Mouse (Mus musculus) CH12.LX (cell line): Measurements from ENCODE around the gene Lat.

Source experiments
- EP300 ChIP-seq: IDR thresholded peaks from 2 replicates; pipeline ENCODE4 v1.6.1; 2011; ENCODE audit warnings: low read length, improper control_type of control experiment
- GABPA ChIP-seq: IDR thresholded peaks from 2 replicates; pipeline ENCODE4 v1.6.1; 2012; ENCODE audit warnings: low read depth, low read length, improper control_type of control experiment, inconsistent platforms; ENCODE audit not compliant: insufficient replicate concordance
- IRF4 ChIP-seq: IDR thresholded peaks from 2 replicates; pipeline ENCODE4 v1.6.1; 2014; ENCODE audit warnings: low read depth, mild to moderate bottlenecking, inconsistent platforms, low read length, improper control_type of control experiment
- MYC ChIP-seq: IDR thresholded peaks from 2 replicates; pipeline ENCODE4 v1.6.1; 2011; ENCODE audit warnings: low read depth, mild to moderate bottlenecking, improper control_type of control experiment, low read length
- POLR2A ChIP-seq: IDR thresholded peaks from 2 replicates; pipeline ENCODE4 v1.6.1; 2011; ENCODE audit warnings: low read depth, mild to moderate bottlenecking, improper control_type of control experiment, low read length
- RAD21 ChIP-seq: IDR thresholded peaks from 2 replicates; pipeline ENCODE4 v1.6.1; 2011; ENCODE audit warnings: low read depth, mild to moderate bottlenecking, low read length, improper control_type of control experiment, moderate library complexity
- SIN3A ChIP-seq: IDR thresholded peaks from 2 replicates; pipeline ENCODE4 v1.6.1; 2012; ENCODE audit warnings: low read length, improper control_type of control experiment, inconsistent platforms
- TCF12 ChIP-seq: IDR thresholded peaks from 2 replicates; pipeline ENCODE4 v1.6.1; 2014; ENCODE audit warnings: low read depth, mild to moderate bottlenecking, inconsistent platforms, low read length, improper control_type of control experiment
- UBTF ChIP-seq: IDR thresholded peaks from 2 replicates; pipeline ENCODE4 v1.6.1; 2012; ENCODE audit warnings: low read depth, mild to moderate bottlenecking, inconsistent platforms, low read length, improper control_type of control experiment, moderate library complexity
- USF2 ChIP-seq: conservative IDR thresholded peaks from 2 replicates; pipeline ENCODE4 v1.6.1; 2011; ENCODE audit warnings: low read depth, low read length, improper control_type of control experiment
- ZKSCAN1 ChIP-seq: IDR thresholded peaks from 2 replicates; pipeline ENCODE4 v1.6.1; 2012; ENCODE audit warnings: low read depth, inconsistent platforms, low read length, improper control_type of control experiment, borderline replicate concordance
- ZNF384 ChIP-seq: IDR thresholded peaks from 2 replicates; pipeline ENCODE4 v1.6.1; 2012; ENCODE audit warnings: low read depth, low read length, improper control_type of control experiment, inconsistent platforms

DNA sequence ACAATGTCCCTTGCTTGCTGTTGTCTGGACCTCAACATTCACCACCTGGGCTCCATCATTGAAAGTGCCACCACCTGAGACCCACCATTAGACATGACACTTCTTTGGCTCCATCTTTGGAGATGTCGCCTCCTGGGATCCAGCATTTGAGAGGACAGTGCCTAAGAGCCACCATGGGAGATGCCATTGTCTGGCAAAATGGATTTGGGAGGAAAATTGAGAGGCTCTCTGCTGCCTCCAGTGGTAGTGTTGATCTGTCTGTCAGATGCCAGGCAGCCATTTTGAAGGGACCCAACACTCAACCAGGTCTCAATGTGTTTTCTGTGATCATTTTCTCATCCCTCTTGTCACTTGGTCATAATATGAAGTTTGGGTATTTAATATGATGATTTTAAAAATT lies 33.8 kb downstream of the Lat start:
- no peak for TF ChIP-seq EP300
- TF ChIP-seq IRF4 = no peak
- no peak for TF ChIP-seq ZNF384
- TF ChIP-seq MYC = no peak
- no peak for TF ChIP-seq UBTF
- TF ChIP-seq TCF12 = no peak
- no peak for TF ChIP-seq ZKSCAN1
- no peak for TF ChIP-seq USF2
- no peak for TF ChIP-seq POLR2A
- no peak for TF ChIP-seq GABPA
- TF ChIP-seq SIN3A = no peak
- TF ChIP-seq RAD21 = no peak; the same call in 1 of the 2 replicates
